Mouse (Mus musculus): Measurements from ENCODE around the gene Trim2. TPM values are rescaled to one million over a fixed set of nuclear protein-coding genes. Genes with fewer than 3 reads are reported as not detected.
A peak's percentile ranks its signal among the peaks of the same experiment; 100 is the strongest.

Trim2 gene
- polyA plus RNA-seq, 1 experiment from 2014 or later, result 177 TPM

DNA sequence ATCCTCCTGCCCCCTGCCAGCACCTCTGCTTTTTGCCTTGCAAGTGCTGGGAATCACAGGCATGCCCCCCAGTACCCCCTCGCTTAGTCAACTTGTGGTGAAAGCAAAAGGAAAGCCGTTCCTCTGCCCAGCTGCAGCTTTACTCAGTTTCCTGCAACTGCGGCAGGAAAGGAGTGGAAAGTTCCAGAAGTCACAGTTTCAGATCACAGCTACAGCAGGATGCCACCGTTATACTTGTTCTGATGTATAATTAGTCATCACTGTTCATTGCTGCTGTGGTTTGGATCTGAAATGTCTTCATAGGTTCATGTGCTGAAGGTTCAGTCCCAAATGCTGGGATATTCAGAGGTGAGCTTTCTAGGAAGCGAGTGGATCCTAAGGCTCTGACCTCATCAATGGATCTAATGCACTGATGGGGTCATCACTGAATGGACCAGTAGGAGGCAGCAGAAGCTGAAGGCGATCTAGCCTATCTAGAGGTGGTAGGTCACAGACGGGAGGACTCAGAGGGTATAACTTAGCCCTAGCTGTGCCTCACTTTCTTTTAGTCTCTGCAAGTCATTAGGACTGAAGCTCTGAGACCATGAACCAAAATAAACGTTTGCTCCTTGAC, 137.2 kb downstream of the Trim2 start:
- H3K36me3 ChIP-seq, result peaks cover 78% of the 10 kb centered on the region
- H3K4me1 ChIP-seq (replicated peaks), result 0 out of 2 replicates have a peak, but pooled peaks cover 3% of the 10 kb centered on the region
- no peaks in the 10 kb centered on the region for H3K27me3 ChIP-seq
- 77% methylated on average over 8 of the region's 8 CpGs for WGBS
- H3K9me3 ChIP-seq, result no peaks in the 10 kb centered on the region
- H3K27ac ChIP-seq, result no peak overlapping the region
- H3K4me2 ChIP-seq (replicated peaks), result no peak overlapping the region
- no peak for ATAC-seq
- H3K4me3 ChIP-seq (replicated peaks), result no peak overlapping the region
- no peak overlapping the region for H3K9ac ChIP-seq (replicated peaks)

DNA sequence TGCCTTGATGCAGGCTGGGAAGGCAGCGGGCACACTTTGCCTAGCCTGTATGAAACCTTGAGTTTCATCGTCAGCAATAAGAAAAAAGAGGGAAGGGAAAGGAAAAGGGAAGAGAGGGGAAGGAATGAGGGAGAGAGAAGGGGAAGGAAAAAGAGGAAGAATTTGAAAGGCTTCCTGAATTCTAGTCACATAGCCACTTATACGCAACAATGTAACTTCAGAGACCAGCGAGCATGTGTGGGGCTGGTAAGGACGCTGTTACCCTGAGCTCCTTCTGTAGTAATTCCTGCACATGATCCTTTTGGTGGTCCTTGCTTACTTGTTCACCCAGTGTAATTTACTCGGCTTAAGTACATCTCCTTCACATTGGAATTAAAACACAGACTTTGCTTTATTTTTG, 137.7 kb downstream of the Trim2 start:
- Histone ChIP-seq H3K4me1 (replicated peaks) (0 out of 2 replicates have a peak, but pooled peaks cover 3% of the 10 kb centered on the region), H3K27ac (no peak overlapping the region), H3K9ac (replicated peaks) (no peak overlapping the region), H3K27me3 (no peaks in the 10 kb centered on the region), H3K36me3 (peaks cover 80% of the 10 kb centered on the region), H3K4me2 (replicated peaks) (no peak overlapping the region), H3K4me3 (replicated peaks) (no peak overlapping the region), H3K9me3 (no peaks in the 10 kb centered on the region)
- 88% methylated on average over 6 of the region's 6 CpGs for WGBS
- ATAC-seq, result no peak

- peaks cover 75% of the 10 kb centered on the region for H3K36me3 ChIP-seq
- no peaks in the 10 kb centered on the region for H3K4me1 ChIP-seq (replicated peaks)
Measured at GRCm38 (mm10) chr3:84166073-84166472, 140.6 kb downstream of the Trim2 start.

DNA sequence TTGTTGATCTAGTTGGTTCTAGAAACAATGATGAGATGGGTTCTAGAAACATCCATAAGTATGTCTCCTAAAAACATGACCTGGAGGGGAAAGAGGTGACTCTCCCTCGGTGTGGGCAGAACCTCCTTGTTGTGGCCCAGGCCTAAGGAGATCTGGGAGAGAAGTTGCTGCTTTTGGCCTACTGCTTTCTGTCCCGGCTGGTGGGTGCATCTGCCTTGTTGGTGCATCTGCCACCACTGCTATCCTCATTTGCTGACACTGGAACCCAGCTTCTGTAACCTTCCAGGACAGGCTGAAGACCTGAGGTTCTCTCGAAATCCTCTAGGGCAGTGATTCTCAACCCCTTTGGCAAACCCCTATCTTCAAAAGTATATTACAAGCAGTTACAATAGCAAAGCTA, 141.3 kb downstream of the Trim2 start:
- Histone ChIP-seq H3K9ac (replicated peaks) (no peak overlapping the region), H3K27ac (no peak overlapping the region), H3K36me3 (peaks cover 71% of the 10 kb centered on the region), H3K27me3 (no peaks in the 10 kb centered on the region), H3K4me2 (replicated peaks) (no peak overlapping the region), H3K4me1 (replicated peaks) (no peaks in the 10 kb centered on the region), H3K9me3 (no peaks in the 10 kb centered on the region), H3K4me3 (replicated peaks) (no peak overlapping the region)
- 99% methylated on average over 3 of the region's 3 CpGs for WGBS
- ATAC-seq, result no peak

More at GRCm38 (mm10) chr3:84166073-84166472, 140.6 kb downstream of the Trim2 start:
- WGBS, result 95% methylated on average over 5 of the region's 5 CpGs
- no peak overlapping the region for H3K27ac ChIP-seq
- no peaks in the 10 kb centered on the region for H3K27me3 ChIP-seq
- H3K4me2 ChIP-seq (replicated peaks), result no peak overlapping the region
- H3K9ac ChIP-seq (replicated peaks), result no peak overlapping the region
- H3K4me3 ChIP-seq (replicated peaks), result no peak overlapping the region
- no peaks in the 10 kb centered on the region for H3K9me3 ChIP-seq
- no peak for ATAC-seq

- 93% methylated on average over 4 of the region's 4 CpGs for WGBS
Measured at GRCm38 (mm10) chr3:84157559-84158350, 148.9 kb downstream of the Trim2 start.

DNA sequence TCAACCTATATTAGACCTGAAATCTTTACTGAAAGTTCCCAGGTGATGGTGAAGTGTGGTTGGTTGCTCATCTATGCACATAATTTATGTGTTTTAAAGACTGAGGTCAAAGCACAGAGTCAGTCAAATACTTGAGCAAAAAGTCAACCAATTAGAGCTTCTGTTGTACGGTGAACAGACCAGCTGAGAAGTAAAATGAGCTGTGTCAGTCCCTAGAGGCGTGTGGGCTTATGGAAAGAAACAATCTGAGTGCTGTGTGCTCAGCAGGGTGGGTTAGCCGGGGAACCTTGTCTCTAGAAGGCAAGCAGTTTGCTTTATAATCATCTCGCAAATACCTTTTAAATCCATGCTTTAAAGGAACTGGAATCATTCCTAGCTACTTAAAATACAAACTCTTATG, 149.7 kb downstream of the Trim2 start:
- H3K4me1 ChIP-seq (replicated peaks), result peaks cover 15% of the 10 kb centered on the region
- no peak overlapping the region for H3K9ac ChIP-seq (replicated peaks)
- ATAC-seq, result no peak
- WGBS, result 46% methylated on average over 4 of the region's 4 CpGs
- H3K9me3 ChIP-seq, result no peaks in the 10 kb centered on the region
- H3K4me2 ChIP-seq (replicated peaks), result no peak overlapping the region
- no peak overlapping the region for H3K27ac ChIP-seq
- no peaks in the 10 kb centered on the region for H3K27me3 ChIP-seq
- peaks cover 28% of the 10 kb centered on the region for H3K36me3 ChIP-seq
- no peak overlapping the region for H3K4me3 ChIP-seq (replicated peaks)

More at GRCm38 (mm10) chr3:84157559-84158350, 148.9 kb downstream of the Trim2 start:
- Histone ChIP-seq H3K9ac (replicated peaks) (no peak overlapping the region), H3K36me3 (peaks cover 35% of the 10 kb centered on the region), H3K27ac (no peak overlapping the region), H3K4me2 (replicated peaks) (no peak overlapping the region), H3K4me3 (replicated peaks) (no peak overlapping the region), H3K27me3 (no peaks in the 10 kb centered on the region), H3K4me1 (replicated peaks) (peaks cover 15% of the 10 kb centered on the region), H3K9me3 (no peaks in the 10 kb centered on the region)
- ATAC-seq, result no peak

DNA sequence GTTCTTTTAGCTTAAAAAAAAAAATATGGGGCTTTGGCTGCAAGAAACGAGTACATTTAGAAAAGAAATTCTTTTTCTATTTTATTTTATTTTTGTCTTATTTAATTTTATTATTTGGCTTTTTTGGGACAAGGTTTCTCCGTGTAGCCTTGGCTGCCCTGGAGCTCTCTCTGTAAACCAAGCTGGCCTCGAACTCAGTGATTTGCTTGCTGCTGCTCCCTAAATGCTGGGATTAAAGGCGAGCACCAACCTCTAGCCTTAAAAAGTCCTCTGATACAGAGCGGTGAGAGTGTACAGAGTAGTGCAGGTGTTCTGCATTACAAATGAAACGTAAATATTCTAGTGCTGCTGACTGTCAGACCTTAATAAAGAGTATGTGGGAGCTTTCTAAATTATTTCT, 150.6 kb downstream of the Trim2 start:
- H3K9ac ChIP-seq (replicated peaks), result no peak overlapping the region
- H3K4me2 ChIP-seq (replicated peaks), result peak overlapping the region; percentile 92
- H3K4me1 ChIP-seq (replicated peaks), result peaks cover 15% of the 10 kb centered on the region
- H3K36me3 ChIP-seq, result peaks cover 20% of the 10 kb centered on the region
- no peak overlapping the region; the same call in 1 of the 2 replicates for H3K27ac ChIP-seq
- ATAC-seq, result no peak
- WGBS, result 54% methylated on average over 6 of the region's 6 CpGs
- no peaks in the 10 kb centered on the region for H3K9me3 ChIP-seq
- H3K4me3 ChIP-seq (replicated peaks), result no peak overlapping the region
- H3K27me3 ChIP-seq, result no peaks in the 10 kb centered on the region

GRCm38 (mm10) chr3:84155558-84156006, 151.1 kb downstream of the Trim2 start, which contains the start of gene Mnd1:
Gene Mnd1 (minus strand): TSS chr3:84155786.
- ATAC-seq, result peak; percentile 98

DNA sequence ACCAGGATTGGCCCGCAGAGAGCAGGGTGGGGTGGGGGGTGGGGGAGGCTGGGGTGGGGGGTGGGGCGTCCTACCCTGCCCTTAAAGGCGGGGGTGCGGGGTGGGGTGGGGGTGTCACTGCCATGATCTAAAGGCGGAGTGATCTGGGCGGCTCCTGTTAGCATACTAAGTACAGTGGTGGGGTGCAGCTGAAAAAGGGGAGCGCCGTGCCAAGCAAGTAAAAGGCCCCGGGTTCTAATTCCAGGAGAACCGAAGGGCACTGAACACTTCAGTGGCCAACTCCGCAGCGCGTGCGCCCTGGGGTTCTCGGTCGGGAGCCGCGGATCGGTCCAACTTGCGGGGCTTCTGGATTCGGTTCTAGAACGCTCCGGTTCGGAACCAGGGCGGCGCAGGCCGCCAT, 151.5 kb downstream of the Trim2 start:
- Histone ChIP-seq H3K4me2 (replicated peaks) (peak overlapping the region; percentile 92), H3K4me1 (replicated peaks) (peaks cover 15% of the 10 kb centered on the region), H3K27ac (no peak overlapping the region), H3K27me3 (no peaks in the 10 kb centered on the region), H3K9me3 (no peaks in the 10 kb centered on the region), H3K4me3 (replicated peaks) (peak overlapping the region; percentile 49), H3K9ac (replicated peaks) (peak overlapping the region; percentile 61), H3K36me3 (peaks cover 15% of the 10 kb centered on the region)
- no peak; the same call in 1 of the 2 replicates for ATAC-seq
- under 1% methylated on average over 27 of the region's 27 CpGs for WGBS

More at GRCm38 (mm10) chr3:84155558-84156006, 151.1 kb downstream of the Trim2 start, which contains the start of gene Mnd1:
- H3K4me1 ChIP-seq (replicated peaks), result peaks cover 15% of the 10 kb centered on the region
- peaks cover 18% of the 10 kb centered on the region for H3K36me3 ChIP-seq
- H3K9me3 ChIP-seq, result no peaks in the 10 kb centered on the region
- peak within 1 kb of the TSS; percentile 92 for H3K4me2 ChIP-seq (replicated peaks)
- H3K9ac ChIP-seq (replicated peaks), result peak within 1 kb of the TSS; percentile 61
- no peak within 1 kb of the TSS; the same call in 1 of the 2 replicates for H3K27ac ChIP-seq
- no peaks in the 10 kb centered on the region for H3K27me3 ChIP-seq
- WGBS, result under 1% methylated on average over 29 of the region's 29 CpGs
- peak within 1 kb of the TSS; percentile 49 for H3K4me3 ChIP-seq (replicated peaks)

- Histone ChIP-seq H3K4me1 (replicated peaks) (peaks cover 15% of the 10 kb centered on the region), H3K27me3 (no peaks in the 10 kb centered on the region), H3K36me3 (peaks cover 11% of the 10 kb centered on the region), H3K27ac (no peak overlapping the region), H3K9me3 (no peaks in the 10 kb centered on the region), H3K4me3 (replicated peaks) (no peak overlapping the region; the same call in 1 of the 2 replicates), H3K9ac (replicated peaks) (no peak overlapping the region), H3K4me2 (replicated peaks) (peak overlapping the region; percentile 92; the same call in 1 of the 2 replicates)
- WGBS, result 13% methylated on average over 12 of the region's 12 CpGs
- ATAC-seq, result no peak
Measured at GRCm38 (mm10) chr3:84154721-84155141, 151.9 kb downstream of the Trim2 start.

DNA sequence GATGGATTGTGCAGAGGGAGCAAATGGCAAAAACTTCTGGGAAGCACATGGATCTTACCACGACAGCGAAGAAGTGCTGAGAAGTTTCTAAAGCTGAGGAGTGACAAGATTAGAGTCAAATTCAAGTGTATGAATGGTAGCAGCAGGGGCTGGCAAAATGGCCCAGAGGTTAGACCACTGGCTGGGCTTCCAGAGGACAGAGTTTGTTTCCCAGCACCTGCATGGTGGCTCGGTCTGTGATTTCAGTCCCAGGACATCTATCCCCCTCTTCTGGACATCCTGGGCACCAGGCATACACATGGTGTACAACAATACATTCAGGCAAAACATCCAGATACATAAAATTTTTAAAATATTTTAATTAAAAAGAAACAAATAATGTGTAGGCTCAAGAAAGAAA, 156.8 kb downstream of the Trim2 start:
- Histone ChIP-seq H3K36me3 (no peaks in the 10 kb centered on the region), H3K27me3 (no peaks in the 10 kb centered on the region), H3K4me1 (replicated peaks) (no peaks in the 10 kb centered on the region), H3K4me2 (replicated peaks) (no peak overlapping the region), H3K9me3 (no peaks in the 10 kb centered on the region), H3K27ac (no peak overlapping the region), H3K4me3 (replicated peaks) (no peak overlapping the region), H3K9ac (replicated peaks) (no peak overlapping the region)
- ATAC-seq, result no peak
- WGBS, result 96% methylated on average over 3 of the region's 3 CpGs

- WGBS, result 82% methylated on average over 7 of the region's 7 CpGs
- Histone ChIP-seq H3K4me1 (replicated peaks) (no peaks in the 10 kb centered on the region), H3K4me2 (replicated peaks) (no peak overlapping the region), H3K4me3 (replicated peaks) (no peak overlapping the region), H3K27me3 (no peaks in the 10 kb centered on the region), H3K9me3 (no peaks in the 10 kb centered on the region), H3K9ac (replicated peaks) (no peak overlapping the region), H3K27ac (no peak overlapping the region), H3K36me3 (no peaks in the 10 kb centered on the region)
- no peak for ATAC-seq
Measured at GRCm38 (mm10) chr3:84140947-84141346, 165.7 kb downstream of the Trim2 start.

Measured in midbrain, embryonic 13.5 days (tissue).